Mouse (Mus musculus): ENCODE measurements around the gene Stat3.

GRCm38 (mm10) chr11:100964180-100964579 is 24.8 kb upstream of the Stat3 start:
- TF ChIP-seq TAL1 (IDR thresholded peaks at IDR 0.05; ENCODE audit: low read length) (no peak), GATA1 (IDR thresholded peaks at IDR 0.05; ENCODE audit: low read length) (no peak)

Data from erythroblast, embryonic 14.5 days (primary cell).